Mouse (Mus musculus) left cerebral cortex, adult 9 months (tissue): ENCODE measurements around the gene Tec.

Experiments used
- DNase-seq, 2 experiments: peaks; one replicate each; pipeline ENCODE4 v3.0.0; 2022; ENCODE audit warnings: low spot score in 2 of 2

Tec gene

DNA sequence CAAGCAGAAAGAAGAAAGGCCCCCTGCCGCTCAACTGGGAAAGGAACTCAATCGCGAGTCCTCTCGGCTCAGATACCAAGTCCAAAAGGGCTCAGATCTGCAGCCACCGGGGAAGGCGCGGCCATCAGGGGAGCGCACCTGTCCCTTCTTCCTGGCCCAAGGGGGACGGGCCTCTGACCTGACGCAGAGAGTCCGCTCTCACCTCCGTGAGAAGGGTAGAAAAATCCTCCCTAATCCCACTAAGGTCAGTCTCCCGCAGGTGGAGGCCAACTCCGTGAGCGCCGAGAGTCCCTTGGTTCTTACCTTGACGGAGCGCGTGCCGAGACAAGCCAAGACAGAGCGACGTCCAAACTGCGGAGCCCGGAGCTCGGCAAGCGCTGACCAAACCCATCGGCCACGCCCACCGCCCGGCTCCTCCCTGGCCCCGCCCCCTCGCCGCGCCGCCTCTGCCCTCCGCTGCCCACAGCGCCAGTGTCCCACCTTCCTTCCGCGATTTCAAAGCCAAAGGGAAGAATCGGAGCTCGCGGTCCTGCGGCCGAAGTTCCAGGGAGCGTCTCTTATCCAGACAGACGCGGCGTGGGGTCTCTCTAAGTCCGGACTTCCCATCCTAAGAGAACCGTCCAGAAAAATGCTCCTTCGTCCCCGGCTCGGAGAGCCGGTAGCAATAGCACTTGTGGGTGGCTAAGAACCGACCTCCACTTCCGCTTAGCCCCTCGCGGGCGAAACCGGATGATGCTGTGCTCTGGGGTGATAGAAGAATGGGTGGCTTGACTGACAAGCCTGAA lies at the start of gene Tec:
Gene Tec (minus strand): TSS at position 393 of the 785 bp plus-strand sequence.
- peak in 1 of 2 experiments; percentile 72 for DNase-seq

DNA sequence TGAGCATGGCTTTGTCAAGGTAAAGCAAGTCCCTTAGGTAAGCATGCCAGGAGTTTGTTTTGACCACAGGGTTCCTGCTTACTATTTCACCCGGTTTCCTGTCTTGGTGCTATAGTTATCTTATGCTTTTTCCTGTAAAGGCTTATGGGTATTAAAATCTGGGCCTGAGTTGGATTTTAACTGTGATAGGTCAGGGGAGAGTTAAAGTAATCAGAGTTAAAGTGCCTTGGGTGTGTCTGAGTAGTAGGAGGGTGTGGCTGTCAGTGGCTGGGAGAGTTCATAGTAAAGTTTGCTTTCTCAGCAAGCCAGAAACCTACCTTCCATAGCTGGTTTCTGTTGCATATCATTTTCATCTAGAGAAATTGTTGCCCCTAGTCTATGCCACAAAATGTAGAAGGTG lies 48.6 kb upstream of the Tec start:
- DNase-seq: no peak

DNA sequence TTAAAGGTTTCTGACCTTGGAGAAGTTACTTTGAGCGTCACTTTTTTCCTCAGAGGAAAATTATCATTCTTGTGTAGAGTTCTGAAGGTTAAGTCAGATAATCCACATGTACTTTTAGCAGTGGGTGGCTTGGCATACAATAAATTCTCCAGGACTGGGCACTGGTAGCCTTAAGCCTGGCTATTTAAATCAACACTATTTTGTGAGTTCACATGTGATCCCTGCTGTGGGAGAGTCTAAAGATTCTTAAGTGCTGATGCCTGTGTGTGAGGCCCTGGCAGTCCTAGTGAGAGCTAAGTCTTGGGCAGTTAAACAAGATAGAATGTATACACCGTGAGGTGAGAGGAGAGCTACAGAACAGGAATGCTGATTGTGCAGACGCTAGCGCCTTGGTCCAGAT lies 47.8 kb upstream of the Tec start:
- DNase-seq: no peak

DNA sequence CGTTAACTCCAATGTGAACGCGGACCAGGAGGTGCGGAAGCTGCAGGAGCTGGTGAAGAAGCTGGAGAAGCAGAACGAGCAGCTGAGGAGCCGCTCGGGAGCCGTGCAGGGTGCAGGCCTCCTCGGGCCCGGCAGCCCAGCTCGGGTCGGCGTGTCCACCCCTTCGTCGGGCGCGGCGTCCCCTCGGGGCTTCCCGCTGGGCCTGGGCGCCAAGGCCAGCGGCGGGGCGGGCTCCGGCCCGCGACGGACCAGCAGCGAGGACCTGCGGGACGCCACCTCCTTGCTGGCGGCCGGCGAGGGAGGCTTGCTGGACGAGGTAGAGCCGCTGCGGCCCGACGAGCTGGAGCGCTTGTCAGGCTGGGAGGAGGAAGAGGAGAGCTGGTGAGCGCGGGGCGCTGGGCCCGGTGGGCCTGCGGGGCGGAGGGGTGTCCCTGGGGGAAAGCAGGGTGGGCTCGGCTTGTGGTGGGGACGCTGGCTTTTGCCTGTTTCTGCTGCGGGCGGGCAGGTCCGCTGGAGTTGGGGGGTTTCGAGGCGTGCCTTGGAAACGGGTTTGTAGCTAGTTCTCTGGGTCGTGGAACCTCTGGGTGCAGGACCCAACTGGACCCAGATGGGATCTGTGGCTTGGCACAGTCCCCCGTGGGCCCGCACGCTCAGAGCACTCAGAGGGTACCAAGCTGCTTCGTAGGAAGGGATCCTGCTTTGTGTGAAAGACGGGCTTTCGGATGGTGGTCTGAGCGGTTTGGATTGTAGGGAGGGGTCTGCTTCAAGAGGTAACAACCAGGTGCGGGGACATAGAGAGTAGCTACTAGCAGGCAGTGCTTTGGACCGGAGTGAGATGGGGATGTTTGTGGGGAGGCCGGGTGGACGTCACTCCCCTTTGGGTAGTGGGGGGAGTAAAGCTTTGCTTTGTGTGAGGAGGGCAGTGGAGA lies 46.6 kb upstream of the Tec start:
- DNase-seq: peak in 1 of 2 experiments; percentile 30

DNA sequence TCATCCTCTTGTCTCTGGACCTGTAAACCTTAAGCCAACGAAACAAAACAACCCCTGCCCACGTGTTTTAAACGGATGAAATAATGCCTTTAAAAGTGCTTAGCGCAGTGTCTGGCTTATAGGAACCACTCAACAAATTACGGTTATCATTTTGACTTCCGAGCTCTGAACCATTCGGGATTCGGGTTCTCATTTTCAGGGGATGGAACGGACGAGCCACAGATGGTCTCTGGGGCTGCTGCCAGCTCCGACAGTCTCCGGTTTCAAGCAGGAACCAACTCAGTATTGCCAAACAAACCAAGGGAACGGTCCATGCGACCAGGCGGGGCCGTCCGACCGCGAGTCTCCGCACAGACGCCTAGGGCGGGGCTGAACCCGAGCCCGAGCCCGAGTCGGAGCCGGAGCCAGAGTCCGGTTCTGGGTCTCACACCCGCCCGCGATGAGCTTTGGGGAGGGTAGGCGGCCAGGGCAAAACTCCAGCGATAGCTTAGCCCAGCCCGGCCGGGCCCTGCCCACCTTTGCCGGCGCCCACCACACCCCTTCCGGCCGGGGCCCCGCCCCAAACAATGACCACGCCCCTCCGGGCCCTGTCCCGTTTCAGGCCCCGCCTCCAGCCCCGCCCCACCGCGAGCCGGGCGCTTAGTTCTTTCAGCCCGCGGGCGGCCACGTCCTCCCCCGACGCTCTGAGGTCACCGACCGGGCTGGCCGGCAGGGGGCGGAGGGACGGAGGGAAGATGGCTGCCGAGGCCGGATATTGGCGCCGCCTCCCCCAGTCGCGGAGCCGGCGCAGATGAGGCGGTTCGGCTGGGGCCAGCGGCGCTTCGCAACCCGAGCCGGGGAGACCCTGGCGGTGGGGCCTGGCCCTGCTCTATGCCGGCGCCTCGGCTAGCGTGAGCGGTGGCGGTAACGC lies 45.6 kb upstream of the Tec start, which contains the start of gene Slain2:
Gene Slain2 (plus strand): TSS at position 657 of the 910 bp plus-strand sequence.
- DNase-seq: peak; percentile 69 to 94

- no peak for DNase-seq
These were observed 43.0 kb upstream of the Tec start for GRCm38 (mm10) chr5:72911284-72911683.

- DNase-seq: no peak
These were observed 42.1 kb upstream of the Tec start for GRCm38 (mm10) chr5:72910373-72910772.

DNA sequence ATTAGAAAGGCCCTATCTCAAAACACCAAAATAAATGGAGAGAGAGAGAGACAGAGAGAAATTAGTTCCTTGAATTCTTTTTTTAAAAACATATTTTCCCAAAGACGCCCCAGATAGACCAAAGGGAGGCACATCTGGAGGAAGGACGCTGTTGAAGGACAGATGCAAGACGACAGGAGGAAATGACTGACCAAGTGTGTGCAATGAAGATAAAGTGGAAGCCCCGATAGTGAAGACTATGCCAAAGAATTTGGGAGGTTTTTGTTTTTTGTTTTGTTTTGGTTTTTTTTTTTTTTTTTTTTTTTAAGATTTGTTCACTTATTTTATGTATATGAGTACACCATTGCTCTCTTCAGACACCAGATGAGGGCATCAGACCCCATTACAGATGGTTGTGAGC lies 41.1 kb upstream of the Tec start:
- DNase-seq: no peak

DNA sequence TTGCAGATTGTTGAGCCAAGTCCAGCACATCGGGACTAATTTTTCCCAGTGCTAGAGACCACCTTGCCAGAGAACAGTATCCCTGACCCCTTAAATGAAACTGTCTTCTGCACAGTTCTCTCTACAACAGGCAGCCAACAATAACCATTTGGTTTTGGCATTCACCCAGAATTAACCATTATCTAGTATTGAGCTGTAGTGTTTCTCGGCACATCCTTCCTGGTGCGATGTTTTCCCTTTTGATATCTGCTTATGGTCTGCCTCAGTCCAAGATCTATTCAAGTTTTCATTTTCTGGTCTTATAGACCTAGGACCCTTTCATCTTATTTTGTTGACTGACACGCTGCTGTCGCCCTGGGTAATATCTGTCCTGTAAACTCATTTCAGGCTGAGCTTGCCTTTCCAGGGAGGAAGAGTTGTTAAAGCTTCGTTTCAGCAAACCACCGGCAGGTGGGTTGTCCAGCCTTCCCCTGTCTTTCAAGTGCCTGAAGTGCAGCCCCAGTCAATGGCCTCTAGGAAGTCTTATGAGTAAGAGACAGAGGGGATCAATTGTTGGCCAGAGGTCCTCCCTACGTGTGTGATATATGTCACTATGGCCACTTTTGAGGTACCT lies 40.1 kb upstream of the Tec start:
- DNase-seq: no peak

GRCm38 (mm10) chr5:72907402-72907801 lies 39.1 kb upstream of the Tec start:
- no peak for DNase-seq

DNA sequence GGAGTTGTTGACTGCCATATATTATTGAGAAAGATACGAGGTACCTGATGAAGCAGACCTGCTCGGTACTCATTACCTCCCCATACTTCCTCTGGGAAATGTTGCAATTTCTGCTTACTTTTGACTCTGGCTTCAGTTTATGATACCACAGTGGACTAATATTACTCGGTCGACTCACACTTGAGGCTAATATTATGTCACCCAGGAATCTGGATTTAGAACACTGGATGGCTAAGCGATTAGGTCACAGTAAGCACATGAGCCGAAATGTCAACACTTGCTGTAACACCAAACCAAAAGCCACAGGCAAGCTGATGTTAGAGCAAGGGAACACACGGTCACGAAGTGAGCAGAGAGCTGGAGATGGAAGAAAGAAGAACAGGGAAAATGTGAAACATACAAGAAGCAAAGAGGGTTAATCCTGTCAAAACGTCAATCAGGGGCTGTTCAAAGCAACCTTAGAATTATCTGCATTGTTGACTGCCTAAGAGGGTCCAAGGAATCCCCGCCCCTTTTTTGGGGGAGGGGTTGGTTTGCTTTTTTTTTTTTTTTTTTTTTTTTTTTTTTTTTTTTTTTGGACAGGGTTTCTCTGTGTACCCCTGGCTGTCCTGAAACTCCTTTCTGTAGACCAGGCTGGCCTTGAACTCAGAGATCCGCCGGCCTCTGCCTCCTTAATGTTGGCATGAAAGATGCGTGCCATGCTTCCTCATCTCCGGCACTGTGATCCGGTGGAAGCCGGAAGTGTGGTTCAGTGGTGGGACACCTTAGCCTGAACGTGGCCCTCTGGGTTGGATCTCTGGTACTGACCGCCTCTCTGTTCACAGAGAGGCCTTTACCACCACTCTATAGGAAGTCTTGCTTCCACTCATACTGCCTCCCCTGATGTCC lies 36.9 kb upstream of the Tec start:
- DNase-seq: no peak

DNA sequence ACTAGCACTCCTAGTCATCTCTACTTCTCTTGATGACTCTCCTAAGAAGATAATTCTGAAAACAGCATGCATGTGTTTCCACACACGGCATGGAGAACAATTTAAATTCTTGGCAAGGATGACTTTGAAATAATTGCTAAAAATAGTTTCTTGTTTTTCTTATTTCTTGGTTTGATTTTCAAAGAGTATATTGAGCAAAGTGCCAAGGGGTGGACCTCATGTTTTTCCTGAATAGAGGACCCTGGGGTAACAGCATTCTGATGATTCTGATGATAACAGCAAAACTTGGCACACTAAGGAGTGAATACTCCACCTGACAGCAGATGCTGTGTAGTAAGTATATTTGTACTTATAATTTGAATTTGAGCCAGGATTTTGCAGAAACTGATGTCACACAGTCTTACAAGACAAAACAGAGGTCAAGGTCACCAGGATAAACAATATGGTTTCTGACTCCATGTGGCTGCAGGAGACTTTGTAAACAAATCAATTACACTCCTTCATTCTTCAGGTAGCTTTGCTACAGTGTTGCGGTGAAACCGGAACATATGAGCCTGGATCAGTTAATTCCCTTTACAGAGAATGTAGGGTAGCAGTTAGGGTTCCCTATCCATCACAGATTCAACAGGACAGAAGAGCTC lies 34.7 kb upstream of the Tec start:
- no peak for DNase-seq

- no peak for DNase-seq
These were observed 34.0 kb upstream of the Tec start for GRCm38 (mm10) chr5:72902312-72902711.

DNA sequence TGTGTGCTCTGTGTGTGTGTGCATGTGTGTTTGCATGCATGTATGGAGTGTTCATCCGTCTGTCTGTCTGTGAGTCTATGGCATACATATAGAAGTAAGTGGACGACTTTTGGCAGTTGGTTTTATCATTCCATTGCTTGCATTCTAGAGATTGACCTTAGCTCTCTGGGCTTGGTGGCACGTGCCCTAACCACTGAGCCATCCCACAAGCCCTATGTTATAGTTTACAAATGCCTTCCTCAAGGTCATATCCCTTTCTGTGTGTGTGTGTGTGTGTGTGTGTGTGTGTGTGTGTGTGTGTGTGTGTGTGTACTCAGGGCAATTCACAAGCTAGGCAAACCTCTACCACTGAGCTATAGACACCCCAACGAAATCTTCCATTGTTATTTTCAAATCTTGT lies 33.6 kb upstream of the Tec start:
- no peak for DNase-seq

GRCm38 (mm10) chr5:72899255-72899654 lies 31.0 kb upstream of the Tec start:
- DNase-seq: no peak

DNA sequence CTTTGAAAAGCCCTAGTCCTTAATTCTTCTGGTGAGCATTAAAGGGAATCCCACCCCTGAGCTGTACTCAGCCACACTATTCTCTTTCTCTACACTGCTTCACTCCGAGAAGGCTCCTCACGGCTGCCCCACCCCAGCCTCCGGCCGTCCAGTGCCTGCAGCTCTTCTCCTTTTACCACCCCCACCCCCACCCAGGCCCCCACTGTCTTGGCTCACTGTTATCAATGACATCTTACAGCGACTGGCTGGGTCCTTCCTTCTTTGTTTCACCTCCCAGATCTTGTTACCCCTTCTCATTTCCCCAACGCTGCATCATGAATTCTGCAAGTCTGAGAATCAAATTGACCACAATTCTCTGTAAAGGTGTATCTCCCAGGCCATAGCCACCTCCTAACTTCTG lies 29.7 kb upstream of the Tec start:
- DNase-seq: no peak

- DNase-seq: no peak
These were observed 28.4 kb upstream of the Tec start for GRCm38 (mm10) chr5:72896478-72897279.

DNA sequence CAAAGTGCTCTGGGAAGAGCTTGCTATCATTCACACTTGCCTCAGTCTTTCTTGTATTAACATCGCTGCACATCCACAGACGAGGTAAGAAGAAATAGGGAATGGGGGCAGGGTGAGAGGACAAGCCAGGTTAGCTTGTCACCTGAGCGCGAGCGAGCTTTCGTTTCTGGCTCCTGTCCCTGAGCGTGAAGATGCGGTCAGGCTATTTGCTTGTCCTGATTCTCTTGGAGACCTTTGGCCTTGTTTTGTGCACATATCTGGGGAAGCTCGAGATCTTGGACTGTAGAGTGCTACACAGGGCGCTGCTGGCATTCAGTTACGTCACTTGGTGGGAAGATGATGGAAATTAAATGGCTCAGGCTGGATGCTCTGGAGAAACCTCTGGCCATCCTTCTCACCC lies 27.0 kb upstream of the Tec start:
- no peak for DNase-seq

DNA sequence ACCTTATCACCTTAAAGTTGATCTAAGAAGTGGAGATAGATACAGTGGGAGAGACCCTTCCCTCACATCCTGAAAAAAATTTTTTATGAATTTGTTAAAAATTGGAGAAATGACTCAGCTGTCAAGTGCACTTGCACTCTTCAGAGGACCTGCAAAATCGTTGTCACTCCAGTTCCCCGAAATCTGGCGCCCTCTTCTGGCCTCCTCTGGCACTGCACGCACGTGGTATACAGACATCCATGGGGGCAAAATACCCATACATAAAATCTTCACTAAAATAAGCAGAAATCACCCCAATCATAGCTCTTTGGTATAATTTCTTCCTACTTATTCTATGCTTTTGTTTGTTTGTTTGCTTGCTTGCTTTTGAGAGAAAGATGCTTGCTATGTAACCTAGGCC lies 25.7 kb upstream of the Tec start:
- no peak for DNase-seq
